Mouse (Mus musculus) kidney, embryonic 16.5 days (tissue): Measurements from ENCODE around the gene Selenos. TPM values are rescaled to one million over a fixed set of nuclear protein-coding genes. Genes with fewer than 3 reads are reported as not detected.

Experiments
- ATAC-seq: fragments of 200-750 bp; cut with Nextera tagmentation; 2 replicates; pipeline ENCODE4 v1.8.0; 2017; ENCODE audit warnings: moderate TSS enrichment; ENCODE audit not compliant: low FRiP score, low TSS enrichment
- H3K27ac ChIP-seq: fragments of 300-500 bp; sonication (generic); 2 replicates; pipeline ENCODE4 v1.5.1; 2014; ENCODE audit warnings: low read length
- H3K27me3 ChIP-seq: fragments of 300-500 bp; sonication (generic); 2 replicates; pipeline ENCODE4 v1.6.1; 2014; ENCODE audit warnings: low read length, control low read depth, mixed read lengths; ENCODE audit not compliant: insufficient read depth
- H3K36me3 ChIP-seq: fragments of 300-500 bp; sonication (generic); 2 replicates; pipeline ENCODE4 v1.6.1; 2014; ENCODE audit warnings: low read length, control low read depth, mixed read lengths; ENCODE audit not compliant: insufficient read depth
- H3K4me1 ChIP-seq: fragments of 300-500 bp; sonication (generic); 2 replicates; pipeline ENCODE4 v1.6.1; 2014; ENCODE audit warnings: low read length, control low read depth, mixed read lengths; ENCODE audit not compliant: insufficient read depth
- H3K4me2 ChIP-seq: fragments of 300-500 bp; sonication (generic); replicated peaks from 2 replicates; pipeline ENCODE4 v1.6.1; 2014; ENCODE audit warnings: low read depth, low read length
- H3K4me3 ChIP-seq: fragments of 300-500 bp; sonication (generic); 2 replicates; pipeline ENCODE4 v1.5.1; 2014; ENCODE audit warnings: mild to moderate bottlenecking, low read length
- H3K9ac ChIP-seq: fragments of 300-500 bp; sonication (generic); replicated peaks from 2 replicates; pipeline ENCODE4 v1.6.1; 2014; ENCODE audit warnings: low read length
- H3K9me3 ChIP-seq: fragments of 300-500 bp; sonication (generic); 2 replicates; pipeline ENCODE4 v1.6.1; 2016; ENCODE audit warnings: low read length, control low read depth
- WGBS: fragments of 180-500 bp; shearing (Covaris S2); extraction: QIAGEN DNeasy Blood & Tissue Kit; methylation state at CpG from one replicate; pipeline ENCODE4 v1.1.7; 2014; 5-methylcytosine and 5-hydroxymethylcytosine counted together
- polyA plus RNA-seq: library from polyadenylated mRNA; unstranded; fragments of >200 nt; fragmentation: Nextera tagmentation; extraction: Ambion mirVana; gene quantifications from 2 replicates; pipeline ENCODE4 v1.2.1, GENCODE M21; 2015

The Selenos gene
- polyA plus RNA-seq, 1 experiment from 2014 or later: 125 TPM

GRCm38 (mm10) chr7:66113561-66113960 is 34.1 kb downstream of the Selenos start:
- ATAC-seq: no peak
- Histone ChIP-seq H3K9me3 (no peaks in the 10 kb centered on the region), H3K36me3 (no peaks in the 10 kb centered on the region), H3K4me2 (no peak overlapping the region), H3K4me3 (no peak overlapping the region), H3K27me3 (no peaks in the 10 kb centered on the region), H3K9ac (no peak overlapping the region), H3K4me1 (peaks cover 42% of the 10 kb centered on the region; the same call in 1 of the 2 replicates), H3K27ac (no peak overlapping the region)
- WGBS: 91% methylated on average over 3 of the region's 3 CpGs

GRCm38 (mm10) chr7:66115821-66116343 is 36.4 kb downstream of the Selenos start:
- Histone ChIP-seq H3K9ac (no peak overlapping the region), H3K27me3 (no peaks in the 10 kb centered on the region), H3K4me2 (no peak overlapping the region), H3K4me1 (peaks cover 46% of the 10 kb centered on the region), H3K27ac (no peak overlapping the region), H3K36me3 (no peaks in the 10 kb centered on the region), H3K9me3 (no peaks in the 10 kb centered on the region), H3K4me3 (no peak overlapping the region)
- WGBS: 62% methylated on average over 11 of the region's 11 CpGs
- ATAC-seq: 0 out of 2 replicates have a peak, but pooled peaks have one; percentile 20

DNA sequence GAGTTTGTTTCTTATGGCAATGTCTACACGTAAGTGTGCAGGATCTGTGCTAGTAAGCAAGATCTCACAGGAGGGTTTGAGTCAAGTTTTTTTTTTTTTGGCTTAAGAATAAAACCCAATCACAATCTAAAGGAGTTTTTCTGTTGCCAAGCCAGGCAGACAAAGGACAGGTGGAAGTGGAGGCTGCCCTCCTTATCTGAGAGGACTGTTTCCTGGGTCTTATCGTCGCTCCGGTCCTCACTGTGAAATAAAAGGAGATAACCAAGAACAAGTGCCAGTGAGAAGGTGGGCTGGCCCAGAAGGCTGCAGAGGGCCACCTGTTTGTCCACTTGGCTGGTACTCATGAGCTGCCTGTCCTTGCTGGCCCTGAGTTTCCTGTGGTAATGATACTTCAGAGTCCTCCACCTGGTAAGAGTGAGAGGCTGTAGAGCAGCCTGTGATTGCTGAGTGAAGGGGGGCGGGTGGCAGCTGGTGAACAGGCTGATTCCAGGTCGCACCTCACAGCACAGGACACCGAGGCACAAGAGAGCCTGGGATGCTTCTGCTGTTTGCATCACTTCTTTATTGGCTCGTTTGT is 37.5 kb downstream of the Selenos start:
- Histone ChIP-seq H3K9ac (no peak overlapping the region), H3K4me3 (no peak overlapping the region), H3K4me2 (no peak overlapping the region), H3K9me3 (no peaks in the 10 kb centered on the region), H3K27ac (no peak overlapping the region), H3K27me3 (no peaks in the 10 kb centered on the region), H3K4me1 (peaks cover 42% of the 10 kb centered on the region), H3K36me3 (no peaks in the 10 kb centered on the region)
- no peak for ATAC-seq
- WGBS: 72% methylated on average over 8 of the region's 8 CpGs

DNA sequence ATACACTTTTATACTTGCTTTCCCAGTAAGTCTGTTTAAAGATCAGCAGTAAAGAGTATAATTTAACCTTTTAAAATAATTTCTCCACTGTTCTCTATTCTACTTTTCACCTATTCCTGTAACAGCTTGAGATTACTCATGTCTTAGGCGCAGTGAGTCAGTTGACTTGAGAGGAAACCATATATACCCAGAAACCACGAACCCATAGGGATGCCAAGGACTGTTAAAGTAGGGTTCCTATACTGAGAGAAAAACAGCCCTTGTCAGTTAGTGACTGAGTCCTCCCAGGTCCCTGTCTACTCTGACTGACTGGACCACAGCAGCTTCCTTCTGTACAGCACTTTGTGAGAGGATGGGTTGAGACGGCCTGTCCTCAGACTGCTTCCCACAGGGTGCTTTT is 38.6 kb downstream of the Selenos start:
- Histone ChIP-seq H3K9me3 (no peaks in the 10 kb centered on the region), H3K4me1 (peaks cover 35% of the 10 kb centered on the region), H3K27me3 (no peaks in the 10 kb centered on the region), H3K9ac (no peak overlapping the region), H3K4me3 (no peak overlapping the region), H3K4me2 (no peak overlapping the region), H3K36me3 (no peaks in the 10 kb centered on the region), H3K27ac (no peak overlapping the region)
- 82% methylated on average over 3 of the region's 3 CpGs for WGBS
- ATAC-seq: no peak

DNA sequence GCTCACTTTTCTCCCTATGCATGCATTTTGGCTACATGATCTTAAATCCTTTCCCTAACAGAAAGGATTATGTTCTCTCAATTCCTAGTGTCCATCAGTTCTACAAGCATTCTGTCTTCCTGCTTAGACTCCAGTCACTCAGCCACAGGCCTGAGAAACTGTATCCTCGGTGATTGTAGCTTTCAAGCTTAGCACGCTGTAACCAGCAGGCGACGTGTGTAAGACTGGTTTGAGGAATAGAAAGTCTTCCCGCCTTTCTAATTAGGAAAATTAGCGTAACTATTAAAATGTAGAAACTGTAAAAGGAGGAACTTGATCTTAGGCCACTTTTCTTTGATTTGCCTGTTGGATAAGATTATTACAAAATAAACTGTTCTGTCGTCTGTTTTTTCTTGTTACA is 39.3 kb downstream of the Selenos start:
- ATAC-seq: no peak
- Histone ChIP-seq H3K9me3 (no peaks in the 10 kb centered on the region), H3K27ac (no peak overlapping the region), H3K4me3 (no peak overlapping the region), H3K4me2 (no peak overlapping the region), H3K27me3 (no peaks in the 10 kb centered on the region), H3K9ac (no peak overlapping the region), H3K4me1 (peaks cover 28% of the 10 kb centered on the region), H3K36me3 (no peaks in the 10 kb centered on the region)
- 72% methylated on average over 7 of the region's 7 CpGs for WGBS

DNA sequence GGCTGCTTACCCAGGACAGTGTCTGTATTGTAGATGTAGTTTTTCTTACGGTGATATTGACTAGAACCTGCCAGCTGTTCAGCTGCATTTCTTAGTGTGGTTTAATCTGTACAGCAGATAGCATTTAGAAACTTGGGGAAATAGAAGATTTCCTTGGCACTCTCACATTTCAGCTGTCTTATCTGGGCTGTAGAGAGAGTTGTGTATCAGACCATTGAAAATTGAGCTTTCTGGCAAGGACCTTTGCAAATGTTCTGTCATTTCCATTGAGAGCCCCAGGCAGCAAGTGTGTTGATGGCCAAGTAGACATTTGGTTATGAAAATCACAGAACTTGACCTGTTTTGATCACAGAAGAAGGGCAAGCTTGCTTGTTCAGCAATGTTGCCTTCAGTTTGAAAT is 40.7 kb downstream of the Selenos start:
- 70% methylated on average over 1 of the region's 1 CpGs for WGBS
- Histone ChIP-seq H3K9me3 (no peaks in the 10 kb centered on the region), H3K9ac (no peak overlapping the region), H3K4me1 (peaks cover 33% of the 10 kb centered on the region), H3K27me3 (no peaks in the 10 kb centered on the region), H3K4me2 (no peak overlapping the region), H3K36me3 (0 out of 2 replicates have a peak, but pooled peaks cover under 1% of the 10 kb centered on the region), H3K4me3 (no peak overlapping the region), H3K27ac (no peak overlapping the region)
- ATAC-seq: no peak

- ATAC-seq: no peak
- H3K4me2 ChIP-seq: no peak overlapping the region
- 44% methylated on average over 7 of the region's 7 CpGs for WGBS
- H3K4me1 ChIP-seq: peaks cover 28% of the 10 kb centered on the region
- H3K9me3 ChIP-seq: no peaks in the 10 kb centered on the region
- no peak overlapping the region for H3K27ac ChIP-seq
- H3K4me3 ChIP-seq: no peak overlapping the region
- no peaks in the 10 kb centered on the region for H3K27me3 ChIP-seq
- peaks cover 7% of the 10 kb centered on the region for H3K36me3 ChIP-seq
- no peak overlapping the region for H3K9ac ChIP-seq
Measured at GRCm38 (mm10) chr7:66120702-66121396, 41.4 kb downstream of the Selenos start.

DNA sequence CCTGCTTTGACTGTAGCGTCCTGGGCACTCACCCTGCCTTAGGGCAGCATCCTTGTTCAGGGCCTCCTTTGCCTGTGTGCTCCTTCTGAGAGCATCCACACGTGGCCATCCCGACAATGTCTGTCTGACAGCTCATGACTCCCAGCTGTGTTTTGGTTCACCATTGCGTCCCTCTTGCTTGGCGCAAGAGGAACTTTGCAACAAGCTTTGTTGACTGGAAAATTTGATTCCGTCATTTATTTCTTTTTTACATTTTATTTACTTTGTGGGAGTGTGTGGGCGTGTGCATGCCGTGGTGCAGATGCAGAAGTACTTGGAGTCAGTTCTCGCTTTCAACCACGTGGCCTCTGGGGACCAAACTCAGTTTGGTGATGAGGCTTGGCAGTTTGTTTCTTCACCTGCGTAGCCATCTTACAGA is 45.1 kb downstream of the Selenos start:
- Histone ChIP-seq H3K27me3 (no peaks in the 10 kb centered on the region), H3K4me3 (no peak overlapping the region), H3K9ac (no peak overlapping the region), H3K36me3 (peaks cover 20% of the 10 kb centered on the region), H3K4me2 (no peak overlapping the region), H3K9me3 (no peaks in the 10 kb centered on the region), H3K27ac (no peak overlapping the region), H3K4me1 (peaks cover 28% of the 10 kb centered on the region)
- no peak for ATAC-seq
- 40% methylated on average over 11 of the region's 11 CpGs for whole genome bisulfite sequencing

DNA sequence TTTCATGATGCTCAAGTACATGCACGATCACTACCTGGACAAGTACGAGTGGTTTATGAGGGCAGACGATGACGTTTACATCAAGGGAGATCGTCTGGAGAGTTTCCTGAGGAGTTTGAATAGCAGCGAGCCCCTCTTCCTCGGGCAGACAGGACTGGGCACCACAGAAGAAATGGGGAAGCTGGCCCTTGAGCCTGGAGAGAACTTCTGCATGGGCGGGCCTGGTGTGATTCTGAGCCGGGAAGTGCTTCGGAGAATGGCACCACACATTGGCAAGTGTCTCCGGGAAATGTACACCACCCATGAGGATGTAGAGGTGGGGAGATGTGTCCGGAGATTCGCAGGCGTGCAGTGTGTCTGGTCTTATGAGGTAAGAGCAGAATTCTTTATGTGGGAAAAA is 45.9 kb downstream of the Selenos start:
- H3K9ac ChIP-seq: no peak overlapping the region
- H3K27ac ChIP-seq: no peak overlapping the region
- 87% methylated on average over 14 of the region's 14 CpGs for WGBS
- peaks cover 23% of the 10 kb centered on the region for H3K4me1 ChIP-seq
- no peak overlapping the region for H3K4me2 ChIP-seq
- no peak overlapping the region for H3K4me3 ChIP-seq
- H3K36me3 ChIP-seq: peaks cover 21% of the 10 kb centered on the region
- no peaks in the 10 kb centered on the region for H3K27me3 ChIP-seq
- no peak for ATAC-seq
- no peaks in the 10 kb centered on the region for H3K9me3 ChIP-seq

DNA sequence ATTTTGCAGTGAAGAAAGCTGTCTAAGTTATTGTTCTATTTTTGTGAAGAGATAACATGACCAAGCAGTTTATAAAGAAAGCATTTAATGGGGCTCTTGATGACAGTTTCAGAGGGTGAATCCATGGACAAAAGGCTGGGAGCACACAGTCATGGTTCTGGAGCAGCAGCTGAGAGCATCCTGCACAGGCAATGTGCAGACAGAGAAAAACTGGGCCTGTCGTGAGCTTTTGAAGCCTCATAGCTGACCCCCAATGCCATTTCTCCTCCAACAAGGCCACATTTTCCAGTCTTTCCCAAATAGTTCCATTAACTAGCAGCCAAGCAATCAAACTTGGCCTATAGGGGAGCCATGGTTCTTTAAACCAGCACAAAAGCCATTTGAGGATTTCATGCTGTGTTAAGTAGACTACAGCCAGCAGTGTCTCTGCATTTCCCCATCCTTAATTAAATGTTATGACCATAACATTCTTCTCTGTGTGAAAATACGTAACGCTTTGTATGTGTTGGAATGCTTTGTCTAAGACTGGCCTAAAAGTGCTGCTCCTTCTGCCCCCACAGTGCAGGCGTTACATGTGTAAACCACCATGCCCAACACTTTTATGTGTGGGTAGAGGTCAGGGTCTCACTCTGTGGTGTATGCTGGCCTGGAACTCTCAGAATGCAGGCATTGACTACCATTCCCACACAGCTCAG is 48.6 kb downstream of the Selenos start:
- peaks cover 25% of the 10 kb centered on the region for H3K36me3 ChIP-seq
- WGBS: 81% methylated on average over 4 of the region's 4 CpGs
- no peak for ATAC-seq

More for the DNA sequence above, 48.6 kb downstream of the Selenos start:
- Histone ChIP-seq H3K27me3 (no peaks in the 10 kb centered on the region), H3K4me2 (no peak overlapping the region), H3K4me1 (peaks cover 11% of the 10 kb centered on the region), H3K9ac (no peak overlapping the region), H3K9me3 (no peaks in the 10 kb centered on the region), H3K4me3 (no peak overlapping the region), H3K27ac (no peak overlapping the region)
